Mouse (Mus musculus): ENCODE data around the gene Disc1. TPM values are rescaled to one million over a fixed set of nuclear protein-coding genes. Genes with fewer than 3 reads are reported as not detected.

The Disc1 gene
- polyA plus RNA-seq, 1 experiment from 2014 or later = 2.2 TPM

GRCm38 (mm10) chr8:125246737-125247292 is 192.8 kb downstream of the Disc1 start:
- no peak overlapping the region for H3K27ac ChIP-seq (ENCODE audit: low read depth, low read length)
- no peaks in the 10 kb centered on the region for H3K36me3 ChIP-seq (ENCODE audit: control insufficient read depth, insufficient read depth, low read length)
- no peak overlapping the region for H3K4me2 ChIP-seq (replicated peaks; ENCODE audit: low read depth, low read length)
- H3K9me3 ChIP-seq (ENCODE audit: control insufficient read depth, low read length) = no peaks in the 10 kb centered on the region
- H3K4me1 ChIP-seq (ENCODE audit: control insufficient read depth, insufficient read depth, low read length) = peaks cover 13% of the 10 kb centered on the region
- H3K4me3 ChIP-seq (ENCODE audit: low read length) = no peak overlapping the region
- no peak overlapping the region for H3K9ac ChIP-seq (ENCODE audit: low read depth, low read length)
- no peaks in the 10 kb centered on the region for H3K27me3 ChIP-seq (ENCODE audit: control insufficient read depth, insufficient read depth, low read length)
- ATAC-seq (ENCODE audit: low FRiP score, low TSS enrichment) = no peak
- WGBS = 47% methylated on average over 7 of the region's 7 CpGs

GRCm38 (mm10) chr8:125247349-125247748 is 193.4 kb downstream of the Disc1 start:
- no peak overlapping the region for H3K27ac ChIP-seq (ENCODE audit: low read depth, low read length)
- no peak overlapping the region for H3K4me2 ChIP-seq (replicated peaks; ENCODE audit: low read depth, low read length)
- H3K27me3 ChIP-seq (ENCODE audit: control insufficient read depth, insufficient read depth, low read length) = no peaks in the 10 kb centered on the region
- no peaks in the 10 kb centered on the region for H3K9me3 ChIP-seq (ENCODE audit: control insufficient read depth, low read length)
- H3K36me3 ChIP-seq (ENCODE audit: control insufficient read depth, insufficient read depth, low read length) = no peaks in the 10 kb centered on the region
- H3K9ac ChIP-seq (ENCODE audit: low read depth, low read length) = no peak overlapping the region
- H3K4me3 ChIP-seq (ENCODE audit: low read length) = no peak overlapping the region
- peaks cover 10% of the 10 kb centered on the region for H3K4me1 ChIP-seq (ENCODE audit: control insufficient read depth, insufficient read depth, low read length)
- WGBS = 3% methylated on average over 1 of the region's 1 CpGs
- no peak for ATAC-seq (ENCODE audit: low FRiP score, low TSS enrichment)

GRCm38 (mm10) chr8:125252946-125253345 is 199.0 kb downstream of the Disc1 start:
- H3K9me3 ChIP-seq (ENCODE audit: control insufficient read depth, low read length) = no peaks in the 10 kb centered on the region
- H3K27me3 ChIP-seq (ENCODE audit: control insufficient read depth, insufficient read depth, low read length) = no peaks in the 10 kb centered on the region
- no peak overlapping the region for H3K4me2 ChIP-seq (replicated peaks; ENCODE audit: low read depth, low read length)
- H3K27ac ChIP-seq (ENCODE audit: low read depth, low read length) = no peak overlapping the region
- H3K4me1 ChIP-seq (ENCODE audit: control insufficient read depth, insufficient read depth, low read length) = 0 out of 2 replicates have a peak, but pooled peaks cover 3% of the 10 kb centered on the region
- H3K36me3 ChIP-seq (ENCODE audit: control insufficient read depth, insufficient read depth, low read length) = no peaks in the 10 kb centered on the region
- no peak overlapping the region for H3K4me3 ChIP-seq (ENCODE audit: low read length)
- 95% methylated on average over 4 of the region's 4 CpGs for WGBS
- ATAC-seq (ENCODE audit: low FRiP score, low TSS enrichment) = no peak
- no peak overlapping the region for H3K9ac ChIP-seq (ENCODE audit: low read depth, low read length)

- Histone ChIP-seq H3K36me3 (ENCODE audit: control insufficient read depth, insufficient read depth, low read length) (no peaks in the 10 kb centered on the region), H3K4me1 (ENCODE audit: control insufficient read depth, insufficient read depth, low read length) (0 out of 2 replicates have a peak, but pooled peaks cover 3% of the 10 kb centered on the region), H3K4me2 (replicated peaks; ENCODE audit: low read depth, low read length) (peak overlapping the region; percentile 51), H3K9me3 (ENCODE audit: control insufficient read depth, low read length) (no peaks in the 10 kb centered on the region), H3K4me3 (ENCODE audit: low read length) (peak overlapping the region; percentile 33), H3K27me3 (ENCODE audit: control insufficient read depth, insufficient read depth, low read length) (no peaks in the 10 kb centered on the region), H3K9ac (ENCODE audit: low read depth, low read length) (no peak overlapping the region), H3K27ac (ENCODE audit: low read depth, low read length) (peak overlapping the region; percentile 59; the same call in 1 of the 2 replicates)
- no peak for ATAC-seq (ENCODE audit: low FRiP score, low TSS enrichment)
- 55% methylated on average over 10 of the region's 10 CpGs for WGBS
These were observed 199.6 kb downstream of the Disc1 start for GRCm38 (mm10) chr8:125253505-125254180.

GRCm38 (mm10) chr8:125254188-125255005 is 200.4 kb downstream of the Disc1 start:
- 36% methylated on average over 23 of the region's 23 CpGs for WGBS
- H3K4me2 ChIP-seq (replicated peaks; ENCODE audit: low read depth, low read length) = peak overlapping the region; percentile 51
- H3K9ac ChIP-seq (ENCODE audit: low read depth, low read length) = peak overlapping the region; percentile 53
- peak; percentile 70 for ATAC-seq (ENCODE audit: low FRiP score, low TSS enrichment)
- 0 out of 2 replicates have a peak, but pooled peaks cover 3% of the 10 kb centered on the region for H3K4me1 ChIP-seq (ENCODE audit: control insufficient read depth, insufficient read depth, low read length)
- H3K27ac ChIP-seq (ENCODE audit: low read depth, low read length) = peak overlapping the region; percentile 59
- H3K36me3 ChIP-seq (ENCODE audit: control insufficient read depth, insufficient read depth, low read length) = no peaks in the 10 kb centered on the region
- no peaks in the 10 kb centered on the region for H3K9me3 ChIP-seq (ENCODE audit: control insufficient read depth, low read length)
- H3K27me3 ChIP-seq (ENCODE audit: control insufficient read depth, insufficient read depth, low read length) = no peaks in the 10 kb centered on the region
- H3K4me3 ChIP-seq (ENCODE audit: low read length) = peak overlapping the region; percentile 33

- no peak overlapping the region for H3K4me3 ChIP-seq (ENCODE audit: low read length)
- 65% methylated on average over 11 of the region's 11 CpGs for WGBS
- no peaks in the 10 kb centered on the region for H3K36me3 ChIP-seq (ENCODE audit: control insufficient read depth, insufficient read depth, low read length)
- no peak for ATAC-seq (ENCODE audit: low FRiP score, low TSS enrichment)
- no peak overlapping the region for H3K27ac ChIP-seq (ENCODE audit: low read depth, low read length)
- peak overlapping the region; percentile 51 for H3K4me2 ChIP-seq (replicated peaks; ENCODE audit: low read depth, low read length)
- no peaks in the 10 kb centered on the region for H3K27me3 ChIP-seq (ENCODE audit: control insufficient read depth, insufficient read depth, low read length)
- H3K9me3 ChIP-seq (ENCODE audit: control insufficient read depth, low read length) = no peaks in the 10 kb centered on the region
- 0 out of 2 replicates have a peak, but pooled peaks cover 3% of the 10 kb centered on the region for H3K4me1 ChIP-seq (ENCODE audit: control insufficient read depth, insufficient read depth, low read length)
- H3K9ac ChIP-seq (ENCODE audit: low read depth, low read length) = no peak overlapping the region; the same call in 1 of the 2 replicates
These were observed 201.2 kb downstream of the Disc1 start for GRCm38 (mm10) chr8:125255006-125255685.

- Histone ChIP-seq H3K27me3 (ENCODE audit: control insufficient read depth, insufficient read depth, low read length) (no peaks in the 10 kb centered on the region), H3K4me1 (ENCODE audit: control insufficient read depth, insufficient read depth, low read length) (0 out of 2 replicates have a peak, but pooled peaks cover 3% of the 10 kb centered on the region), H3K27ac (ENCODE audit: low read depth, low read length) (no peak overlapping the region), H3K4me2 (replicated peaks; ENCODE audit: low read depth, low read length) (no peak overlapping the region), H3K36me3 (ENCODE audit: control insufficient read depth, insufficient read depth, low read length) (no peaks in the 10 kb centered on the region), H3K9me3 (ENCODE audit: control insufficient read depth, low read length) (no peaks in the 10 kb centered on the region), H3K4me3 (ENCODE audit: low read length) (no peak overlapping the region), H3K9ac (ENCODE audit: low read depth, low read length) (no peak overlapping the region)
- 51% methylated on average over 2 of the region's 2 CpGs for WGBS
- ATAC-seq (ENCODE audit: low FRiP score, low TSS enrichment) = no peak
These were observed 203.7 kb downstream of the Disc1 start for GRCm38 (mm10) chr8:125257660-125258059.

- WGBS = 87% methylated on average over 7 of the region's 8 CpGs
- H3K9me3 ChIP-seq (ENCODE audit: control insufficient read depth, low read length) = no peaks in the 10 kb centered on the region
- no peak for ATAC-seq (ENCODE audit: low FRiP score, low TSS enrichment)
These were observed 205.0 kb downstream of the Disc1 start for GRCm38 (mm10) chr8:125258806-125259500.

More at GRCm38 (mm10) chr8:125258806-125259500, 205.0 kb downstream of the Disc1 start:
- Histone ChIP-seq H3K9ac (ENCODE audit: low read depth, low read length) (no peak overlapping the region), H3K4me3 (ENCODE audit: low read length) (no peak overlapping the region), H3K27ac (ENCODE audit: low read depth, low read length) (no peak overlapping the region), H3K4me1 (ENCODE audit: control insufficient read depth, insufficient read depth, low read length) (0 out of 2 replicates have a peak, but pooled peaks cover 3% of the 10 kb centered on the region), H3K27me3 (ENCODE audit: control insufficient read depth, insufficient read depth, low read length) (no peaks in the 10 kb centered on the region), H3K4me2 (replicated peaks; ENCODE audit: low read depth, low read length) (no peak overlapping the region), H3K36me3 (ENCODE audit: control insufficient read depth, insufficient read depth, low read length) (no peaks in the 10 kb centered on the region)

All from kidney, embryonic 14.5 days (tissue).